Mouse (Mus musculus) liver, embryonic 16.5 days (tissue): ENCODE data around the gene Nr2f1. TPM values are rescaled to one million over a fixed set of nuclear protein-coding genes. Genes with fewer than 3 reads are reported as not detected.
A peak's percentile ranks its signal among the peaks of the same experiment; 100 is the strongest.
"Not testable (repeated sequence)": the region's sequence is repeated elsewhere in the genome, so short reads cannot be mapped to it uniquely, and the experiment has no call there.

Source experiments
- ATAC-seq: fragments of 200-750 bp; cut with Nextera tagmentation; 2 replicates; pipeline ENCODE4 v1.8.0; 2017; ENCODE audit warnings: low read depth, mild to moderate bottlenecking, moderate number of reproducible peaks, moderate library complexity
- H3K27ac ChIP-seq: fragments of 300-500 bp; sonication (generic); 2 replicates; pipeline ENCODE4 v1.5.1; 2014; ENCODE audit warnings: mild to moderate bottlenecking, low read length
- H3K27me3 ChIP-seq: fragments of 300-500 bp; sonication (generic); 2 replicates; pipeline ENCODE4 v1.6.1; 2014; ENCODE audit warnings: low read depth, low read length, mixed read lengths; ENCODE audit not compliant: control insufficient read depth, insufficient read depth
- H3K36me3 ChIP-seq: fragments of 300-500 bp; sonication (generic); 2 replicates; pipeline ENCODE4 v1.6.1; 2014; ENCODE audit warnings: mild to moderate bottlenecking; ENCODE audit not compliant: control insufficient read depth, insufficient read depth
- H3K4me1 ChIP-seq: fragments of 300-500 bp; sonication (generic); 2 replicates; pipeline ENCODE4 v1.6.1; 2014; ENCODE audit warnings: low read depth, low read length, mixed read lengths; ENCODE audit not compliant: control insufficient read depth
- H3K4me2 ChIP-seq: fragments of 300-500 bp; sonication (generic); 2 replicates; pipeline ENCODE4 v1.6.1; 2014; ENCODE audit warnings: low read depth, low read length, mixed read lengths
- H3K4me3 ChIP-seq: fragments of 300-500 bp; sonication (generic); 2 replicates; pipeline ENCODE4 v1.5.1; 2014; ENCODE audit warnings: low read depth, mild to moderate bottlenecking, low read length
- H3K9ac ChIP-seq: fragments of 300-500 bp; sonication (generic); 2 replicates; pipeline ENCODE4 v1.6.1; 2014; ENCODE audit warnings: low read depth, low read length
- H3K9me3 ChIP-seq: fragments of 300-500 bp; sonication (generic); replicated peaks from 2 replicates; pipeline ENCODE4 v1.6.1; 2016; ENCODE audit warnings: low read length; ENCODE audit not compliant: control insufficient read depth
- WGBS: fragments of 180-500 bp; shearing (Covaris S2); extraction: QIAGEN DNeasy Blood & Tissue Kit; methylation state at CpG from one replicate; pipeline ENCODE4 v1.1.7; 2014; ENCODE audit not compliant: insufficient replicate concordance; 5-methylcytosine and 5-hydroxymethylcytosine counted together
- polyA plus RNA-seq: library from polyadenylated mRNA; unstranded; fragments of >200 nt; fragmentation: Nextera tagmentation; extraction: Ambion mirVana; gene quantifications from 2 replicates; pipeline ENCODE4 v1.2.1, GENCODE M21; 2015

Nr2f1 gene
- 0.15 and 0.17 TPM in 2 replicates for polyA plus RNA-seq

GRCm38 (mm10) chr13:78199642-78200160 is at the start of gene Nr2f1:
Gene Nr2f1, minus strand, starts transcription at chr13:78199757.
- H3K27me3 ChIP-seq = peaks cover 89% of the 10 kb centered on the region
- WGBS = 1% methylated on average over 14 of the region's 14 CpGs
- no peak for ATAC-seq
- H3K9ac ChIP-seq = no peak within 1 kb of the TSS; the same call in 1 of the 2 replicates
- peak within 1 kb of the TSS; percentile 47 for H3K4me3 ChIP-seq
- H3K4me1 ChIP-seq = no peaks in the 10 kb centered on the region; the same call in 1 of the 2 replicates
- no peaks in the 10 kb centered on the region for H3K36me3 ChIP-seq
- no peak within 1 kb of the TSS; the same call in 1 of the 2 replicates for H3K27ac ChIP-seq
- no peaks in the 10 kb centered on the region for H3K9me3 ChIP-seq
- peak within 1 kb of the TSS; percentile 66 for H3K4me2 ChIP-seq

GRCm38 (mm10) chr13:78221680-78222079 is 22.1 kb upstream of the Nr2f1 start:
- H3K27ac ChIP-seq = no peak overlapping the region
- no peak for ATAC-seq
- H3K4me2 ChIP-seq = no peak overlapping the region
- H3K4me1 ChIP-seq = no peaks in the 10 kb centered on the region
- no peak overlapping the region for H3K9ac ChIP-seq
- no peaks in the 10 kb centered on the region for H3K9me3 ChIP-seq
- H3K27me3 ChIP-seq = no peaks in the 10 kb centered on the region
- WGBS = 57% methylated on average over 3 of the region's 3 CpGs
- H3K36me3 ChIP-seq = no peaks in the 10 kb centered on the region
- H3K4me3 ChIP-seq = no peak overlapping the region

- H3K36me3 ChIP-seq, H3K9ac ChIP-seq, H3K4me1 ChIP-seq, H3K27me3 ChIP-seq, H3K9me3 ChIP-seq, H3K27ac ChIP-seq, ATAC-seq, H3K4me2 ChIP-seq, H3K4me3 ChIP-seq: not testable (repeated sequence)
- 57% methylated on average over 6 of the region's 6 CpGs for WGBS
Measured at GRCm38 (mm10) chr13:78220238-78220637, 20.7 kb upstream of the Nr2f1 start.

- H3K9me3 ChIP-seq = no peaks in the 10 kb centered on the region
- peaks cover 27% of the 10 kb centered on the region for H3K27me3 ChIP-seq
- no peak overlapping the region for H3K4me3 ChIP-seq
- no peak overlapping the region for H3K27ac ChIP-seq
- H3K9ac ChIP-seq = no peak overlapping the region
- 47% methylated on average over 2 of the region's 2 CpGs for WGBS
- ATAC-seq = no peak
- H3K36me3 ChIP-seq = no peaks in the 10 kb centered on the region
- H3K4me2 ChIP-seq = no peak overlapping the region
- H3K4me1 ChIP-seq = no peaks in the 10 kb centered on the region
Measured at GRCm38 (mm10) chr13:78215223-78215622, 15.7 kb upstream of the Nr2f1 start.

GRCm38 (mm10) chr13:78213155-78213554 is 13.6 kb upstream of the Nr2f1 start:
- ATAC-seq = no peak
- no peaks in the 10 kb centered on the region for H3K36me3 ChIP-seq
- no peak overlapping the region for H3K4me3 ChIP-seq
- no peaks in the 10 kb centered on the region for H3K4me1 ChIP-seq
- no peak overlapping the region for H3K9ac ChIP-seq
- 17% methylated on average over 2 of the region's 2 CpGs for WGBS
- peaks cover 47% of the 10 kb centered on the region for H3K27me3 ChIP-seq
- H3K4me2 ChIP-seq = no peak overlapping the region
- no peaks in the 10 kb centered on the region for H3K9me3 ChIP-seq
- H3K27ac ChIP-seq = no peak overlapping the region

- no peak overlapping the region for H3K4me2 ChIP-seq
- no peak overlapping the region for H3K4me3 ChIP-seq
- H3K9ac ChIP-seq = no peak overlapping the region
- peaks cover 55% of the 10 kb centered on the region for H3K27me3 ChIP-seq
- no peaks in the 10 kb centered on the region for H3K9me3 ChIP-seq
- no peaks in the 10 kb centered on the region for H3K4me1 ChIP-seq
- H3K27ac ChIP-seq = no peak overlapping the region
- H3K36me3 ChIP-seq = no peaks in the 10 kb centered on the region
- 11% methylated on average over 15 of the region's 15 CpGs for WGBS
- no peak for ATAC-seq
Measured at GRCm38 (mm10) chr13:78212111-78212510, 12.6 kb upstream of the Nr2f1 start.

GRCm38 (mm10) chr13:78211231-78212010 is 11.9 kb upstream of the Nr2f1 start:
- no peak for ATAC-seq
- H3K27me3 ChIP-seq = peaks cover 59% of the 10 kb centered on the region
- WGBS = 6% methylated on average over 14 of the region's 14 CpGs

GRCm38 (mm10) chr13:78210748-78211089 is 11.2 kb upstream of the Nr2f1 start:
- WGBS = 13% methylated on average over 13 of the region's 13 CpGs

More at GRCm38 (mm10) chr13:78211231-78212010, 11.9 kb upstream of the Nr2f1 start:
- Histone ChIP-seq H3K4me2 (no peak overlapping the region), H3K27ac (no peak overlapping the region), H3K9ac (no peak overlapping the region), H3K9me3 (no peaks in the 10 kb centered on the region), H3K4me3 (no peak overlapping the region), H3K36me3 (no peaks in the 10 kb centered on the region), H3K4me1 (no peaks in the 10 kb centered on the region)

GRCm38 (mm10) chr13:78210029-78210747 is 10.6 kb upstream of the Nr2f1 start:
- Histone ChIP-seq H3K4me2 (peak overlapping the region; percentile 14), H3K9me3 (no peaks in the 10 kb centered on the region), H3K9ac (no peak overlapping the region), H3K27ac (no peak overlapping the region), H3K4me1 (no peaks in the 10 kb centered on the region), H3K27me3 (peaks cover 66% of the 10 kb centered on the region), H3K36me3 (no peaks in the 10 kb centered on the region), H3K4me3 (peak overlapping the region; percentile 6; the same call in 1 of the 2 replicates)
- 2% methylated on average over 38 of the region's 38 CpGs for WGBS
- no peak for ATAC-seq

More at GRCm38 (mm10) chr13:78210748-78211089, 11.2 kb upstream of the Nr2f1 start:
- Histone ChIP-seq H3K27me3 (peaks cover 61% of the 10 kb centered on the region), H3K36me3 (no peaks in the 10 kb centered on the region), H3K27ac (no peak overlapping the region), H3K4me2 (0 out of 2 replicates have a peak overlapping the region, but pooled peaks have one; percentile 14), H3K9me3 (no peaks in the 10 kb centered on the region), H3K4me1 (no peaks in the 10 kb centered on the region), H3K4me3 (no peak overlapping the region), H3K9ac (no peak overlapping the region)
- ATAC-seq = no peak
